Mouse (Mus musculus): ENCODE results near the gene Isyna1. TPM values are rescaled to one million over a fixed set of nuclear protein-coding genes. Genes with fewer than 3 reads are reported as not detected.

Isyna1 gene
- polyA plus RNA-seq, 1 experiment from 2014 or later = 113 TPM

DNA sequence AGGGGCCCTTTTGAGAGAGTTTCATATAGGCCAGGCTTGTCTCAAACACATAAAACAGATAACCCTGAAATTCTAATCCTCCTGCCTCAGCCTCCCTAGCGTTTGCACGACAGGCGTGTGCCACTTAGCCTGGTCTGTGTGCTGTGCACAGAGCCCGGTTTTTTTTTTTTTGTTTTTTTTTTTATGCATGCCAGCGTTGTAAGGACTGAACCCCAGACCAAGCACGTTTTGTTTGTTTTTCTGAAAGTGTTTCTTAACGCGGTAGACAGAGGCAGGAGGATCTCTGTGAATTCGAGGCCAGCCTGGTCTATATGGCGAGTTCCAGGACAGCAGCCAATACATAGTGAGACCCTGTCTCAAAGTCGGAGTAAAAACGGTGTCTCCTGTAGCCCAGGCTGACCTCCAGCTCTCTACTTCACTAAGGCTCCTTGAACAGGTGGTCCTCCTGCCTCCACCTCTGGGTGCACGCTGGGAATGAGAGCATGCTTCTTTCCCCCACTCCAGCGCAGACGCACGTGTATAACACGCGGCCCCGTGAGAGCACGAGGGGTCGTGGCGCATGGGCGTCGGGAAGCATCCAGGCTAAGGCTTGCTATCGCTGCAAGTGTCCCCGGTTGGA lies 14.7 kb downstream of the Isyna1 start, which contains the start of gene Ssbp4:
Ssbp4 (minus strand) TSS at position 124 of the 619 bp plus-strand sequence.
- Histone ChIP-seq H3K36me3 (no peaks in the 10 kb centered on the region), H3K4me1 (replicated peaks) (peaks cover 78% of the 10 kb centered on the region), H3K27ac (replicated peaks) (peak within 1 kb of the TSS; percentile 93), H3K4me2 (peak within 1 kb of the TSS; percentile 88), H3K9me3 (no peaks in the 10 kb centered on the region), H3K4me3 (peak within 1 kb of the TSS; percentile 82), H3K9ac (peak within 1 kb of the TSS; percentile 92), H3K27me3 (no peaks in the 10 kb centered on the region)
- peak; percentile 0; the same call in 1 of the 2 replicates for ATAC-seq (ENCODE audit: low read depth)
- 5% methylated on average over 26 of the region's 26 CpGs for whole genome bisulfite sequencing

GRCm38 (mm10) chr8:70609368-70609848 lies 15.2 kb downstream of the Isyna1 start:
- H3K36me3 ChIP-seq = no peaks in the 10 kb centered on the region
- H3K27ac ChIP-seq (replicated peaks) = peak overlapping the region; percentile 93
- H3K4me2 ChIP-seq = peak overlapping the region; percentile 88
- WGBS = 1% methylated on average over 39 of the region's 39 CpGs
- peak; percentile 45 for ATAC-seq (ENCODE audit: low read depth)
- peak overlapping the region; percentile 68 for H3K9ac ChIP-seq
- no peaks in the 10 kb centered on the region for H3K9me3 ChIP-seq
- H3K27me3 ChIP-seq = no peaks in the 10 kb centered on the region
- peaks cover 72% of the 10 kb centered on the region for H3K4me1 ChIP-seq (replicated peaks)
- peak overlapping the region; percentile 82 for H3K4me3 ChIP-seq

DNA sequence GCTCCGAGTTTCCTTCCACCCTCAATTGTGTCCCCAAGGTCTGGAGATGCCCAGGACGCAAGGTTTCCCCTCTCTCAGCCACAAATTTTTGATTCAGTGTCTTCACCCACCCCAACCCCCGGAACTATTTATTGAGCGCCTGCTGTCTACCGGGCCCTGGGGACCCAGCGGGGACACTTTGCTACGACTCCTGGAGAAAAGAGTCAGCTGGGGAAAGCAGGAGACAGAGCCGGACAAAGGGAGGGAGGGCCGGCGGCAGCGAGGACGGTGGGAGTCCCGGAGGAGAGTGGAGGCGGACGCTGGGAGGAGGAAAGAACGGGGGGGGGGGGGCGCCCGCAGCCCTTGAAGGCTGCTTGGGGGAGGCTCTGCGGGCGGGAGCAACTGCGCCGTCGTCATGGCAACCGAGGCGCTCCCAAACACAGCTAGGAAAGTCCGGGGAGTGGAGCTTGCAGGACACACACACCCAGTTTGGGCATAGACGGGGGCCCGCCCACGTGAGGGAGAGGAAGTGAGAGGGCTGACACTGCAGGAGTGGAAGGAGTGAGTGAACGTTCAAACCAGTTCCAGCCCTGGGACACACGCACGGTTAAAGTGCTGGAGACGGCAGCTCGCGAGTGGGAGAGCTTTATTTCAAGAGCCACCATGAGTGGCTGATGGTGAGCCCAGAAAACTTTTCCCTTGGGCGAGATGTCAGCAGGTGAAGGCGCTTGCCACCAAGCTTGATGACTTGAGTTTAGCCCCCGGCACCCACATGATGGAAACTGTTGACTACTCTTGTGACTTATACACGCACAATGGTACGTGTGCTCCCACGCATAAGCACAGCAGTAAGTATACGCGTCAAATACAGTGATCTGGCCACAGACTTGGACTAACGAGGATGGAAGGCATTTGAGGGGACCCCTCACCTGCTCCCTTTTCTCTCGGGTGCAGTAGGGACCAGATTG lies 15.9 kb downstream of the Isyna1 start:
- H3K27ac ChIP-seq (replicated peaks) = peak overlapping the region; percentile 93
- peak overlapping the region; percentile 82 for H3K4me3 ChIP-seq
- under 1% methylated on average over 44 of the region's 45 CpGs for WGBS
- peak overlapping the region; percentile 88 for H3K4me2 ChIP-seq
- no peaks in the 10 kb centered on the region for H3K27me3 ChIP-seq
- H3K36me3 ChIP-seq = no peaks in the 10 kb centered on the region
- peak overlapping the region; percentile 68 for H3K9ac ChIP-seq
- H3K9me3 ChIP-seq = no peaks in the 10 kb centered on the region
- H3K4me1 ChIP-seq (replicated peaks) = peaks cover 65% of the 10 kb centered on the region
- peak; percentile 42 for ATAC-seq (ENCODE audit: low read depth)

GRCm38 (mm10) chr8:70610796-70611771 lies 16.9 kb downstream of the Isyna1 start:
- no peaks in the 10 kb centered on the region for H3K36me3 ChIP-seq
- H3K27ac ChIP-seq (replicated peaks) = peak overlapping the region; percentile 93
- peak overlapping the region; percentile 68 for H3K9ac ChIP-seq
- H3K4me1 ChIP-seq (replicated peaks) = peaks cover 57% of the 10 kb centered on the region
- H3K4me2 ChIP-seq = peak overlapping the region; percentile 88
- WGBS = under 1% methylated on average over 54 of the region's 54 CpGs
- H3K4me3 ChIP-seq = peak overlapping the region; percentile 82
- H3K27me3 ChIP-seq = no peaks in the 10 kb centered on the region
- ATAC-seq (ENCODE audit: low read depth) = 0 out of 2 replicates have a peak, but pooled peaks have one; percentile 6
- no peaks in the 10 kb centered on the region for H3K9me3 ChIP-seq

DNA sequence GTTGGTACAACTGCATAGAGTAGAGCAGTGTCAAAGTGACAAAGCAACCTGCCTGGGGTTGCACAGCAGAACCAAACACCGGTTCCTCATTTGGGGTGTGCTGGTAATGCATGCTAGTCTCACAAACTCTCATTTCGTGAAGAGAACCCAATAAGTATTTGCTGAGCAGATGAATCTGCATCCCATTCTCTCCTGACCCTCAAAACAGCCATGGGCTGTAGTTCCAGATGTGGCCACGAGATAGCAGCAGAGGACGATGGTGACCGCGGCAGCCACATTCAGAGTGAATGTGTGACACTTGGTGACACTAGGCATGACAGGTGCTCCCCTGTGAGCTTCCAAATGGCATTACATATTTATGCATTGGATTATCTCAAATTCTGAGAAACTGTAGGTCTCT lies 17.7 kb downstream of the Isyna1 start:
- 0 out of 2 replicates have a peak, but pooled peaks have one; percentile 0 for ATAC-seq (ENCODE audit: low read depth)

GRCm38 (mm10) chr8:70613763-70614162 lies 19.6 kb downstream of the Isyna1 start:
- no peak overlapping the region for H3K4me2 ChIP-seq
- H3K9ac ChIP-seq = no peak overlapping the region
- no peak overlapping the region for H3K4me3 ChIP-seq
- no peak for ATAC-seq (ENCODE audit: low read depth)
- no peaks in the 10 kb centered on the region for H3K9me3 ChIP-seq
- 11% methylated on average over 1 of the region's 1 CpGs for WGBS
- no peak overlapping the region for H3K27ac ChIP-seq (replicated peaks)
- H3K4me1 ChIP-seq (replicated peaks) = peaks cover 34% of the 10 kb centered on the region
- no peaks in the 10 kb centered on the region for H3K27me3 ChIP-seq
- no peaks in the 10 kb centered on the region for H3K36me3 ChIP-seq

More for the DNA sequence above, 17.7 kb downstream of the Isyna1 start:
- peak overlapping the region; percentile 82 for H3K4me3 ChIP-seq
- no peaks in the 10 kb centered on the region for H3K27me3 ChIP-seq
- peaks cover 49% of the 10 kb centered on the region for H3K4me1 ChIP-seq (replicated peaks)
- peak overlapping the region; percentile 70 for H3K27ac ChIP-seq (replicated peaks)
- WGBS = under 1% methylated on average over 6 of the region's 6 CpGs
- no peaks in the 10 kb centered on the region for H3K36me3 ChIP-seq
- peak overlapping the region; percentile 88 for H3K4me2 ChIP-seq
- H3K9me3 ChIP-seq = no peaks in the 10 kb centered on the region
- H3K9ac ChIP-seq = peak overlapping the region; percentile 61

DNA sequence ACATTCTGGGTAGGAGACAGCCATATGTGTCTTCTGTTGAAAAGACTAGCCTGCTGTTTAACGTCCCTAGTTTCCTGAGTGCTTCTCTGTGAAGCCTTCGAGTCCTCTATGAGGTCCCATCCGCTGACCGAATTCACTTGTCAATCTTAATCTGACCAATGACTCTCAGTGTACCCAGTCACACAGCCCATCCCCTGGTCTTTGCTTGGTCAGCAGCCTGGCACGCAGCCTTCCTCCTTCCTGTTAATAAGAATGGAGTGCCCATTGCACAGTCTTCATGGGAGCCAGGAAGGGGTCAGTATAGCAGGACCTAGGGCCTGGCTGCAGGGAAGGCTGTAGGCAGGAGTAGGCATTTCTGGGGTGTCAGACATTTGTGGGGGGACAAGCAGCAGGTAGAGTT lies 20.3 kb downstream of the Isyna1 start:
- peaks cover 27% of the 10 kb centered on the region for H3K4me1 ChIP-seq (replicated peaks)
- H3K4me3 ChIP-seq = no peak overlapping the region
- no peak overlapping the region for H3K27ac ChIP-seq (replicated peaks)
- no peak overlapping the region for H3K4me2 ChIP-seq
- H3K9me3 ChIP-seq = no peaks in the 10 kb centered on the region
- H3K9ac ChIP-seq = no peak overlapping the region
- H3K36me3 ChIP-seq = no peaks in the 10 kb centered on the region
- 63% methylated on average over 5 of the region's 5 CpGs for WGBS
- ATAC-seq (ENCODE audit: low read depth) = no peak
- no peaks in the 10 kb centered on the region for H3K27me3 ChIP-seq

DNA sequence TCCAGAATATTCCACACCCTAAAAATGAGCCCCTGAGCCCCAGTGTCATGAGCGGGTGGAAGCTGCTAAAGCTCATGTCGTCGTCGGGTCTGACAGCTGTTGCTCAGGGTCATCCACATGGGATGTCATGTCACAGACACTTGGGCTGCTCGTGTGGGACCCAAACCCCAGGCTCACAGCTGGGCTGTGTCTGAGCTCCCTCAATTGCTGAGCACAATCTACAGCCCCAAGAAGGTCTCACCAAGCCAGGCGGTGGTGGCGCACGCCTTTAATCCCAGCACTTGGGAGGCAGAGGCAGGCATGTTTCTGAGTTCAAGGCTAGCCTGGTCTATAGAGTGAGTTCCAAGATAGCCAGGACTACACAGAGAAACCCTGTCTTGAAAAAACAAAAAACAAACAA lies 21.1 kb downstream of the Isyna1 start:
- peaks cover 2% of the 10 kb centered on the region; the same call in 1 of the 2 replicates for H3K27me3 ChIP-seq
- ATAC-seq (ENCODE audit: low read depth) = no peak
- peaks cover 19% of the 10 kb centered on the region for H3K4me1 ChIP-seq (replicated peaks)
- no peak overlapping the region for H3K9ac ChIP-seq
- H3K9me3 ChIP-seq = no peaks in the 10 kb centered on the region
- WGBS = 86% methylated on average over 8 of the region's 8 CpGs
- H3K4me2 ChIP-seq = no peak overlapping the region
- H3K36me3 ChIP-seq = no peaks in the 10 kb centered on the region
- H3K27ac ChIP-seq (replicated peaks) = no peak overlapping the region
- no peak overlapping the region for H3K4me3 ChIP-seq

- peaks cover 13% of the 10 kb centered on the region for H3K4me1 ChIP-seq (replicated peaks)
- H3K4me3 ChIP-seq = no peak within 1 kb of the TSS
- H3K36me3 ChIP-seq = no peaks in the 10 kb centered on the region
- H3K9me3 ChIP-seq = no peaks in the 10 kb centered on the region
- no peak within 1 kb of the TSS for H3K4me2 ChIP-seq
- no peak within 1 kb of the TSS for H3K9ac ChIP-seq
- 91% methylated on average over 3 of the region's 3 CpGs for WGBS
- no peak for ATAC-seq (ENCODE audit: low read depth)
- H3K27me3 ChIP-seq = peaks cover 7% of the 10 kb centered on the region; the same call in 1 of the 2 replicates
- H3K27ac ChIP-seq (replicated peaks) = no peak within 1 kb of the TSS
These were observed 21.7 kb downstream of the Isyna1 start, which contains the start of gene Lrrc25 for GRCm38 (mm10) chr8:70615894-70616293. Gene Lrrc25 (plus strand): TSS chr8:70616155.

DNA sequence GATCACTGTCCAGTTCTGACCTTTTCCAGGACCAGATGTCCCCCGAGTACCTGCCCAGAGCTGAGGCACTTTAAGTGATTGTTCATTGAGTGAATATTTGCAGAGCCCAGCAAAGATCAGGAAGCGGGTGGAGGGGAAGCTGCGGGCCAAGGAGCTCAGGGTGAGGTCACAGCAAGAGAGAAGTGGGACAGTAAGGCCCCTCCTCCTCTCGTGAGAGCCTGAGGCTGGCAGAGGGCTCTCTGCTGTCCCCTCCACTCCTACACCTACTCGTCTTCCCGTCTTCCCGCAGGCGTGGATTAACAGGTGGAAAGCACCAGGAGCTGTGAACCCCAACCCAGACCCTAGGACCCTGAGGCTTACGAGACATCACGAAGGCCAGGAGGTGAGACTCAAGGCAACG lies 22.5 kb downstream of the Isyna1 start:
- H3K27me3 ChIP-seq = peaks cover 11% of the 10 kb centered on the region
- H3K9ac ChIP-seq = no peak overlapping the region
- peaks cover 5% of the 10 kb centered on the region for H3K4me1 ChIP-seq (replicated peaks)
- no peak overlapping the region for H3K27ac ChIP-seq (replicated peaks)
- H3K4me3 ChIP-seq = no peak overlapping the region
- no peak for ATAC-seq (ENCODE audit: low read depth)
- WGBS = 61% methylated on average over 11 of the region's 11 CpGs
- H3K9me3 ChIP-seq = no peaks in the 10 kb centered on the region
- H3K4me2 ChIP-seq = no peak overlapping the region
- no peaks in the 10 kb centered on the region for H3K36me3 ChIP-seq

DNA sequence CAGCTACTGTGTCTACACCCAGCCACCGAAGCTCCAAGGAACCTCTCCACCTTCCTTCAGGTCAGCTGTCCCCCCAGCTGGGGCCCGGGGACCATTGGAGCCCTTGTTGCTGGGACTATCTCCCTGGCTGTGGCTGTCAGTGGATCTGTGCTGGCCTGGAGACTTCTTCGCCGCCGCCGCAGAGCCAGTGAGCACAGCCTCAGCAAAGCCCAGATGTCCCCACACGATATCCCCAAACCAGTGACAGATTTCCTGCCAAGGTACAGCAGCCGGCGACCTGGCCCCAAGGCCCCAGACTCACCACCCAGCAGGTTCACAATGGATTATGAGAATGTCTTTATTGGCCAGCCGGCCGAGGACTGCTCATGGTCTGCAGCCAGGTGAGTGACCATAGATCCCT lies 23.8 kb downstream of the Isyna1 start:
- Histone ChIP-seq H3K4me3 (no peak overlapping the region), H3K9me3 (no peaks in the 10 kb centered on the region), H3K27me3 (peaks cover 20% of the 10 kb centered on the region), H3K27ac (replicated peaks) (no peak overlapping the region), H3K36me3 (no peaks in the 10 kb centered on the region), H3K4me2 (no peak overlapping the region), H3K4me1 (replicated peaks) (no peaks in the 10 kb centered on the region), H3K9ac (no peak overlapping the region)
- 83% methylated on average over 11 of the region's 11 CpGs for WGBS
- no peak for ATAC-seq (ENCODE audit: low read depth)

All from neural tube, embryonic 13.5 days (tissue).